Mouse (Mus musculus) cerebellum, postnatal 14 days (tissue): ENCODE measurements around the gene Pkp3.

Experiments
- DNase-seq, 2 experiments: peaks; one replicate each; pipeline ENCODE4 v3.0.0; 2021; ENCODE audit warnings: mixed read lengths in 2 of 2

Gene Pkp3

GRCm38 (mm10) chr7:141094487-141095205 is 16.6 kb downstream of the Pkp3 start:
- no peak for DNase-seq

- DNase-seq: no peak
These were observed 18.0 kb downstream of the Pkp3 start for GRCm38 (mm10) chr7:141096021-141096420.

DNA sequence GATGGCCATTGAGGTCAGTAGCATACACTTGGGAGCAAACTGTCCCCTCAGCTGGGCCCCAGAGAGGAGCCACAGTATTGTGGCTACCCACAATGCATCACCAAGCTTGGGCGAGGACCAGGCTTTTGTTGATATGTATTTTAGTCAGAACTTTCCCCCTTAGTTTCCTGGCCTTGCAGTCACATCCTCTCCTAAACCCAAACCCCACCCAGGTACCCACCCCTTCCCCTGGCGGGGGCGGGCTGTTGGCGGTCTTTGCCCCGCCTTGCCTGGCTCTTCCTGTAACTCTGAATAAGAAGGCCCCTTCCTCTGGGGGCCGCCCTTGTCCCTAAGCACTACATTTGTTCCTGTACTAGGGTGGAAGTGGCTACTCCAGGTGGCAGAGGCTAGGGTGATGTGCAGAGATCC is 18.6 kb downstream of the Pkp3 start:
- no peak for DNase-seq

DNA sequence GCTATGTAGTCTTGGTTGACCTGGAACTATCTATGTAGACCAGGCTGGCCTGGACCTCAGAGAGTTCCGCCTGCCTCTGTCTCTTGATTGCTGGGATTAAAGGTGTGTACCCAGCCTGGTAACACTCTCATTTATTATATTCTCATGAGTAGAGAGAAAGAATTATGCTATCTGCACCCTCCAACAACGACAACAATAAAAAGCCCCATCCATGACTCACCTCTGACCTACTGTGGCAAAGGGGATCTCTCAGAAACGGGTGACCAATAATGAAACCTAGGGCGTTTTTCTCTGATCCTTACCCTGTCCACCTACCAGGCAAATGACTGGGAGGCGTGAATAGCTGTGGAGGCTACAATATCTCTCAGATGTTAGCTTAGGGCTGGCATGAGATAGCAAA is 19.2 kb downstream of the Pkp3 start:
- no peak for DNase-seq

GRCm38 (mm10) chr7:141099911-141100691 is 22.1 kb downstream of the Pkp3 start, which contains the start of gene Sigirr:
Gene Sigirr (minus strand): TSS chr7:141100572.
- peak; percentile 55 to 67 for DNase-seq

DNA sequence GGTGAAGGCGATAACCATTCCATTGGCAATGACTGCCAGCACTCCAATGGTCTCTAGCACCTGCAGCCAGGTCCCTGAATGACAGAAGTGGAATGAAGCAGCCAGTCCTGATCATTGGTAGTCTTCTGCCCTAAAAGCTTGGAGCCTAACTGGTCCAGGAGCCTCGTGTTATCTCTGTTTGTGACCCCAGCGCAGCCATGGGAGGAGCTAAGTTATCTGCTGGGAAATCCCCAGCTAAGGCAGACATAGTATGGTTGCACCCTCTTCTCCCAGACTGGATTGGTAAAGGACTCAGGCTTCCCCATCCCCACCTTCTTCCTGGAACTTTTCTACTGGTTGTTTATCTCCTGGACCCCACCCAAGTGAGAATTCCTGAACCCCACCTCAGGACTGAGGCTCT is 25.1 kb downstream of the Pkp3 start:
- DNase-seq: no peak

- DNase-seq: no peak
These were observed 37.9 kb downstream of the Pkp3 start for GRCm38 (mm10) chr7:141115874-141116273.

- no peak for DNase-seq
These were observed 39.6 kb downstream of the Pkp3 start, which contains the start of gene Ano9 for GRCm38 (mm10) chr7:141117636-141118035. Gene Ano9 (minus strand): TSS chr7:141117806.

DNA sequence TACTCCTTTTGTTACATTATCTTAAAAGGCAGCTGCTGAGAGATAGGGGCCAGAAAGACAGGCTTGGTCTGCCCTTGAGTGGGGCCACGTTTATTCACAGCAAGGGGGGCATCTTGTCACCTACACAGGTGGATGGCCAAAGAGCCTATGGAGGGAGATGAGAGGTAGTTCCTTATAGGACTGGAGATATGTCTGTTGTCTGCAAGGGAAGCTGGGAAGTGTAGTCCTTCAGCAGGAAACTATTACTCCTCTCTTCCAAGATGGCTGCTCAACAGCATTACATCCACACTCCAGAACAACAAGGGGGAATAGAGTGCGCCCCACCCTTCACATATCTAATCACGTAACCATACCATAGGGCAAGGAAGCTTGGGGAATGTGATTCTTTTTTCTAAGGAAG is 41.5 kb downstream of the Pkp3 start:
- DNase-seq: no peak

DNA sequence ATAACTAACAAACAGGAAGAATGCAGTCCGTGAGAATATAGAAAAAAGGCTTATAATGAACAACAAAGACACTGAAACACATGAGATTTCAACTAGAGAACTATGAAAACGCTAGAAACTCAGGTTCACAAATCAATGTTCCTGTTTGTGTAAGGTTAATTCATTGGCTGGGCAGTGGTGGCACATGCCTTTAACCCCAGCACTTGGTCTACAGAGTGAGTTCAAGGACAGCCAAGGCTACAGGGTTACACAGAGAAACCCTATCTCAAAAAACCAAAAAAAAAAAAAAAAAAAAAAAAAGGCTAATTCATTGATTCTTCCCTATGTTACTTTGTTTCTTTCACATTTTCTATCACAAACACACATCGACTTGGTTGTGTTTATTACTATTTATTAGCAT is 42.6 kb downstream of the Pkp3 start:
- DNase-seq: no peak

DNA sequence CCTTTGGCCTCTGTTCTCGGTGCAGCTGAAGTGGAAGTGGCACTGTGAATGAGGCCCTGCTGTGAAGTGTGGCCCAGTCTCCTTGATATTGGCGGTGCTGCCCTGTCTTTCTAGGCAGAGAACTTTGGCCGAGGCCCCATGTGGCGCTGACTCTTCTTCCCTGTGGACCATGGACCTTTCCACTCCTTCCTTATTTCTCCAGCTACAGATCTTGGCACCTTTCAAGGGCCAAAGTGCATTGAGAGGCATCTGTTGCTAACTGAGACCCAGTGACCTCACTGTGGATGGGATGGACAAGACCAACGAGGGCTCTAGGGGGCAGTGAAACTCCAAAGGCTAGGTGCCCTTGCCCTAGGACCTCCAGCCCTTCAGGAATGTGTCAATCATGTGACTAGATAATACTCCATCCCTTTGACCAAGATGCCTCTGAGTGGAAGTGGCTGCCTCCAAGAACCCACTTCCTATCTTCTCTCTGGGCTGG is 43.1 kb downstream of the Pkp3 start:
- no peak for DNase-seq

- peak in 1 of 2 experiments; percentile 9 for DNase-seq
These were observed 44.2 kb downstream of the Pkp3 start, which contains the start of gene Ptdss2 for GRCm38 (mm10) chr7:141122245-141122644. Gene Ptdss2 (plus strand): TSS chr7:141122382.

- DNase-seq: peak; percentile 92 to 94
These were observed 44.9 kb downstream of the Pkp3 start for GRCm38 (mm10) chr7:141122689-141123516.

DNA sequence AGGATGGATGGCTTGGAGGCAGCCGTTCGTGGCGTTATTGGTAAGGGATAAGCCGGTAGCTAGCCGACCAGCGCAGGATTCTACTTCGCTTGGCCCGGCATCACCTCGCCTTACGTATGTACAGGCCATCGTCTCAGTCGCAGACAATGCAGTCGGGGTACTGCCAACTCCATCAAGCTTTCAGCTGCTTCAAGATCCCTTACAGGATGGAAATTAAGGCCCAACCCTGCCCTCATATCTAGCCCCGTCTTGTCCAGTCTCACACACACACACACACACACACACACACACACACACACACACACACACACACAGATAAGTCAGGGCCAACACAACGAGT is 45.5 kb downstream of the Pkp3 start:
- no peak for DNase-seq

GRCm38 (mm10) chr7:141131024-141131820 is 53.2 kb downstream of the Pkp3 start:
- DNase-seq: peak; percentile 94 to 96

GRCm38 (mm10) chr7:141131904-141132755 is 54.1 kb downstream of the Pkp3 start:
- DNase-seq: peak in 1 of 2 experiments; percentile 13
